Mouse (Mus musculus) limb, embryonic 15.5 days (tissue): Measurements from ENCODE around the gene 4930596D02Rik. TPM values are rescaled to one million over a fixed set of nuclear protein-coding genes. Genes with fewer than 3 reads are reported as not detected.

Experiments used
- ATAC-seq: fragments of 200-750 bp; cut with Nextera tagmentation; 2 replicates; pipeline ENCODE4 v1.8.0; 2017; ENCODE audit warnings: low read depth, moderate TSS enrichment; ENCODE audit not compliant: insufficient number of reproducible peaks, low FRiP score, low TSS enrichment
- H3K27ac ChIP-seq: fragments of 300-500 bp; sonication (generic); 2 replicates; pipeline ENCODE4 v1.5.1; 2015; ENCODE audit warnings: moderate library complexity, mild to moderate bottlenecking, inconsistent platforms
- H3K27me3 ChIP-seq: fragments of 300-500 bp; sonication (generic); 2 replicates; pipeline ENCODE4 v1.6.1; 2015; ENCODE audit warnings: inconsistent platforms
- H3K36me3 ChIP-seq: fragments of 300-500 bp; sonication (generic); 2 replicates; pipeline ENCODE4 v1.6.1; 2015; ENCODE audit warnings: inconsistent platforms
- H3K4me1 ChIP-seq: fragments of 300-500 bp; sonication (generic); 2 replicates; pipeline ENCODE4 v1.6.1; 2015; ENCODE audit warnings: inconsistent platforms
- H3K4me2 ChIP-seq: fragments of 300-500 bp; sonication (generic); 2 replicates; pipeline ENCODE4 v1.6.1; 2015; ENCODE audit warnings: mild to moderate bottlenecking, inconsistent platforms
- H3K4me3 ChIP-seq: fragments of 300-500 bp; sonication (generic); 2 replicates; pipeline ENCODE4 v1.5.1; 2015; ENCODE audit warnings: mild to moderate bottlenecking, inconsistent platforms
- H3K9ac ChIP-seq: fragments of 300-500 bp; sonication (generic); 2 replicates; pipeline ENCODE4 v1.6.1; 2015; ENCODE audit warnings: inconsistent platforms
- H3K9me3 ChIP-seq: fragments of 300-500 bp; sonication (generic); 2 replicates; pipeline ENCODE4 v1.6.1; 2016; ENCODE audit warnings: inconsistent platforms
- WGBS: fragments of 180-500 bp; shearing (Covaris S2); methylation state at CpG from one replicate; pipeline ENCODE4 v1.1.7; 2015; 5-methylcytosine and 5-hydroxymethylcytosine counted together
- polyA plus RNA-seq: library from polyadenylated mRNA; unstranded; fragments of >200 nt; fragmentation: Nextera tagmentation; extraction: Ambion mirVana; gene quantifications from 2 replicates; pipeline ENCODE4 v1.2.1, GENCODE M21; 2015

4930596D02Rik gene
- not detected in 2 replicates for polyA plus RNA-seq

DNA sequence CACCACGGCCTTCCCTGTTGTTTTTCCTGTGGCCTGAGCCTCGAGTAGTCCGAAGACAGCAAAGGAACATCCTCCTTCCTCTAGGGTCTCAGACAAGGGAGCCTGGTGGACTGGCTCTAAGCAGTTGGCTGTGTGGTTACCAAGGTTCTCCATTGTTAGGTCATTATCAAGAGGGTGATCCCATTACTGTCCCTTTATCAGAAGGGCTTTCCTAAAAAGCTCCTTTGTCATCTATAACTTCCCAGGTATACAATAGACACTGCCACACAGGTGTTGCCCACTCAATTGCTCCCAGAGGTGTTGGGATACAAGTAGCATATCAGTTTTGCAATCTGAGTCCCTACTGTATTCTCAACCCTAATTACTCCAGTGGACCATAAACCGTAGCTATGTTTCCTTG lies at the start of gene 4930596D02Rik:
Gene 4930596D02Rik, minus strand, starts transcription at position 101 of the 400 bp plus-strand sequence.
- no peaks in the 10 kb centered on the region for H3K9me3 ChIP-seq

DNA sequence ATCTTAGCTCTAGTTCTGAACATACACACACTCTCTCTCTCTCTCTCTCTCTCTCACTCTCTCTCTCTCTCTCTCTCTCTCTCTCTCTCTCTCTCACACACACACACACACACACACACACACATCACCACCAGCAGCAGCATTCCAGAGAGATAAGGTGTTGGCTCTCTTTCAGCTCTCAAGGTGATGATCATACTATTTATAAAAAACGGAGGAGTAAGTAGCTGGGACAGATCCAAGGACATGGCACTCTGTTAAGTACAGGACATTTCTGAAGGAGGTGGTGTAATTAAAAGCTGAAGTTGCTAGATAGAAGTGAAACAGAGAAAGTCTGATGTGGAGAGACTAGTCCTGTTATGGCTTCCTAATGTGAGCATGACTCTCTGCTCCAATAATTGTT lies 41.5 kb upstream of the 4930596D02Rik start:
- Histone ChIP-seq H3K4me3 (no peak overlapping the region), H3K9ac (no peak overlapping the region), H3K4me1 (no peaks in the 10 kb centered on the region), H3K4me2 (no peak overlapping the region), H3K9me3 (no peaks in the 10 kb centered on the region), H3K36me3 (no peaks in the 10 kb centered on the region), H3K27ac (no peak overlapping the region), H3K27me3 (no peaks in the 10 kb centered on the region)
- ATAC-seq: no peak
- 76% methylated on average over 1 of the region's 1 CpGs for WGBS

More for the DNA sequence above, at the start of gene 4930596D02Rik:
- no peak within 1 kb of the TSS for H3K4me2 ChIP-seq
- H3K36me3 ChIP-seq: no peaks in the 10 kb centered on the region
- no peak within 1 kb of the TSS for H3K27ac ChIP-seq
- WGBS: 72% methylated on average over 4 of the region's 4 CpGs
- H3K4me1 ChIP-seq: no peaks in the 10 kb centered on the region
- no peak for ATAC-seq
- H3K27me3 ChIP-seq: no peaks in the 10 kb centered on the region
- no peak within 1 kb of the TSS for H3K4me3 ChIP-seq
- H3K9ac ChIP-seq: no peak within 1 kb of the TSS

GRCm38 (mm10) chr14:35845271-35845670 lies 33.5 kb upstream of the 4930596D02Rik start:
- WGBS: 71% methylated on average over 6 of the region's 6 CpGs
- Histone ChIP-seq H3K9ac (no peak overlapping the region), H3K9me3 (no peaks in the 10 kb centered on the region), H3K27ac (no peak overlapping the region), H3K36me3 (no peaks in the 10 kb centered on the region), H3K4me3 (no peak overlapping the region), H3K27me3 (no peaks in the 10 kb centered on the region), H3K4me2 (no peak overlapping the region), H3K4me1 (no peaks in the 10 kb centered on the region)
- ATAC-seq: no peak

GRCm38 (mm10) chr14:35842111-35842721 lies 30.4 kb upstream of the 4930596D02Rik start:
- 81% methylated on average over 7 of the region's 7 CpGs for WGBS
- ATAC-seq: no peak
- H3K4me3 ChIP-seq: no peak overlapping the region

DNA sequence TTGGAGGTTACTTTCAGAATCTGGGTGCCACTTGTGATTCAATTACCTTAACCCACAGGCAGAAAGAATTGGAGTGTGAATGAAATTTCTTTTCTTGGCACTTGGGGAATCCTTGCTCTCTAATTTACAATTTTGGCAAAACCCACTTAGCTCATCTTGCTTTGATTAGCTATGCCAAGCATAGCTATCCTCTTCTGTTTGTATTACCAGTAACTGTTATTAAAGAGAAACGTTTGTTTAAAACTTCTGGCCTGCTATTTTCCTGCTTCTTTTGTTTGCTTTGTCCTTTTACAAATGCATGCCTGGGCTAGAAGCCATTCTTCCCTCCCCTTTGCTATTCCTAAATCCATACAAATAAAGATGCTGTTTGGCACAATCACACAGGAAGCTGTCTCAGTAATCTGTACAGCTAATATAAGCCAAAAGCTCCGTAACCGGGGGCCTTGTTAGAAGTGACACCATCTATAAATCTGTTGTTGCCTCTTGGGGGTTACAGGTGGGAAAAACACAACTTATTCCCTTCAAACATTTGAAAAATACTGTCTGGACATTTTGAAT lies 19.0 kb downstream of the 4930596D02Rik start:
- H3K4me3 ChIP-seq: no peak overlapping the region
- H3K4me2 ChIP-seq: no peak overlapping the region
- ATAC-seq: no peak
- no peaks in the 10 kb centered on the region for H3K36me3 ChIP-seq
- 63% methylated on average over 3 of the region's 3 CpGs for WGBS
- H3K4me1 ChIP-seq: no peaks in the 10 kb centered on the region
- H3K27ac ChIP-seq: no peak overlapping the region
- H3K27me3 ChIP-seq: no peaks in the 10 kb centered on the region
- no peak overlapping the region for H3K9ac ChIP-seq
- no peaks in the 10 kb centered on the region for H3K9me3 ChIP-seq

More at GRCm38 (mm10) chr14:35842111-35842721, 30.4 kb upstream of the 4930596D02Rik start:
- no peak overlapping the region for H3K4me2 ChIP-seq
- no peaks in the 10 kb centered on the region for H3K9me3 ChIP-seq
- H3K9ac ChIP-seq: no peak overlapping the region
- H3K27me3 ChIP-seq: no peaks in the 10 kb centered on the region
- no peaks in the 10 kb centered on the region for H3K4me1 ChIP-seq
- no peak overlapping the region for H3K27ac ChIP-seq
- no peaks in the 10 kb centered on the region for H3K36me3 ChIP-seq

DNA sequence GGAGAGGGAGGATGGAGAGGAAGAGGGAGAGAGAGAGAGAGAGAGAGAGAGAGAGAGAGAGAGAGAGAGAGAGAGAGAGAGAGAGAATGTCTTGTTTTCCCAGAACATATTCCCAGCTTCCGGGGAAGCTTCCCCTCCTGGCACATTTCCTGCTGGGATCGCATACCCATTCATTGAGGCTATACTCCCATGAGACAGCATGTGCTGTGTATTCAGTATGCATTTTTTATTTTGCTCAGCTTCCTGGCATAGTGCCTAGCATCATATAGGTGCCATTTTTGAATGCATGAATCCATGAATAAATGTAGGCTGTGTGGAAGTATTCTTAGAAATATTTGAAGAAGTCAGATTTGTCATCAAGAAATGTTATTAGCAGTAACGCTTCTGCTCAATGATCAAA lies 31.7 kb downstream of the 4930596D02Rik start:
- no peaks in the 10 kb centered on the region for H3K36me3 ChIP-seq
- H3K9ac ChIP-seq: no peak overlapping the region
- H3K4me3 ChIP-seq: no peak overlapping the region
- WGBS: 90% methylated on average over 3 of the region's 3 CpGs
- no peak overlapping the region for H3K4me2 ChIP-seq
- no peak for ATAC-seq
- no peaks in the 10 kb centered on the region for H3K9me3 ChIP-seq
- no peak overlapping the region for H3K27ac ChIP-seq
- no peaks in the 10 kb centered on the region for H3K4me1 ChIP-seq
- no peaks in the 10 kb centered on the region for H3K27me3 ChIP-seq

DNA sequence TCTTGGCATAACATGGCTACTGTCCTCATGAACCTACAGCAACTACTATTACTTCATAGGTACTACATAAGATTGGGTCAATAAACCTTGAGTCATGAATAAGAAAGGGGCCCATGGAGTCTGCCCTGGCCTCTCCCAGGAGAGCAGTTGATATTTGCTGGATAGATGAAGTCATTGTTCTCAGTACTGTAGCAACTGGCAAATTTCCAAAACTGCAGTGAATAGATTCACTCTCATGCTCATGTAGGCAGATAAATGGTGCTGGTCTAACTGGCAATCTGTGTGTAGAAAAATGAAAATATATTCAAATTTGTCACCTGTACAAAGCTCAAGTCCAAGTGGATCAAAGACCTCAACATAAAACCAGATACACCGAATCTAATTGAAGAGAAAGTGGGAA lies 38.5 kb downstream of the 4930596D02Rik start:
- no peaks in the 10 kb centered on the region for H3K4me1 ChIP-seq
- no peaks in the 10 kb centered on the region for H3K27me3 ChIP-seq
- H3K4me2 ChIP-seq: no peak overlapping the region
- 86% methylated on average over 1 of the region's 1 CpGs for WGBS
- no peak overlapping the region for H3K9ac ChIP-seq
- no peaks in the 10 kb centered on the region for H3K9me3 ChIP-seq
- H3K27ac ChIP-seq: no peak overlapping the region
- ATAC-seq: no peak
- H3K36me3 ChIP-seq: no peaks in the 10 kb centered on the region
- no peak overlapping the region for H3K4me3 ChIP-seq
